Mouse (Mus musculus) CD4-positive helper T cell, adult 2 months (primary cell): ENCODE results near the gene Alad.
"Not testable (repeated sequence)": the region's sequence is repeated elsewhere in the genome, so short reads cannot be mapped to it uniquely, and the experiment has no call there.

Experiments
- DNase-seq: peaks from one replicate; pipeline ENCODE4 v3.0.0-alpha.2; 2012; ENCODE audit warnings: low read depth, missing footprints, low spot score

The Alad gene

DNA sequence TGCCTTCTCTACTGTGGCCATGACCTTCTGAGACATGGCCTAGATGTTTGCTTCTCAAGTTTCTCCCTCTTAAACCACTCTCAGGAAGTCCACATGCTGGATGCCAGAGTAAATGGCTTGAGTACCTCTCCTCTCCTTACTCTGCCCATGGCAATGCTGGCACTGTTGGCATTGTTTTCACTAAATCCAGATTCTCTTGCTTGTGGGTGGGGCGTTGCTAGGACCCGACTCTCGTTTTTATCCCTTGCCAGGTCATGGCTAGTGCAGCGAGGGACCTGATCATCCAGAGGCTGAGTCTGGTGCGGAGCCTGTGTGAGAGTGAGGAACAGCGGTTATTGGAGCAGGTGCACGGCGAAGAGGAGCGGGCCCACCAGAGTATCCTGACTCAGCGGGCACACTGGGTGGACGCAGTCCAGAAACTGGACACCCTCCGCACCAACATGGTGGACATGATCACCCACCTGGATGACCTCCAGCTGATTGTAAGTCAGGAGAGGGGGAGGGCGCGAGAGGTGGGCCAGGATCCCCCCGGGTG, 33.5 kb downstream of the Alad start:
- DNase-seq: no peak

DNA sequence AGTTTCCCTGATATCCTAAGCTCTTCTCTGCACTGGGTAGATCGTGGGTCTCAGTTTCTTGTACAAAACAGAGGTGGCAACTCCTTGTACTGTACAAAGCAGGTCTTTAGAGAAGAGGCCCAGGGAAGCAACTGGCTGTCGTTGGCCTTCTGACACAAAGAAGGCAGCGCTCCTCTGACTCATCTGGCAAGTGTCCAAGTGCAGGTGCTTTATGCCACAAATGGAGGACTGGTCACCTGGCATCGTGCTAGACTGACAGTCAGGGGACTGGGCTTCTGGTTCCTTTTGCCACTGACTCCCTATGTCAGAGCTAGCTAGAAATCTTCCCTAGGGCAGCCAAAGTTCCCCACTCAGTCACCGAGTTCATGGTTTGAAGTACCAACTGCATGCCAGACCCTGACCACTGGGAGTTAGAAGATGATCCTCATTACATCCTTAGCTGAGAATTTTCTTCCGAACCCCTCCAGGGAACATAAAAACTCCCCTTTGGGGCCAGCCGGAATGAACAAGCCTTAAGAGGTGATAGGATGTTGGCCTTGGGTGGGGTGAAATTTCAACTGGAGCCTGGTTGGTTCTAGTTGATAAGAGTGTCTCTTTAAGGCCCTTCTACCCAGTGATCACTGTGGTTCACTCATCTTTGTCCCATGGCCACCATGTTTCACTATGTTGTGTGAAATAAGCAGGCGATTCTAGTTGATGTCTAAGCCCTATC, 34.1 kb downstream of the Alad start:
- DNase-seq: no peak

DNA sequence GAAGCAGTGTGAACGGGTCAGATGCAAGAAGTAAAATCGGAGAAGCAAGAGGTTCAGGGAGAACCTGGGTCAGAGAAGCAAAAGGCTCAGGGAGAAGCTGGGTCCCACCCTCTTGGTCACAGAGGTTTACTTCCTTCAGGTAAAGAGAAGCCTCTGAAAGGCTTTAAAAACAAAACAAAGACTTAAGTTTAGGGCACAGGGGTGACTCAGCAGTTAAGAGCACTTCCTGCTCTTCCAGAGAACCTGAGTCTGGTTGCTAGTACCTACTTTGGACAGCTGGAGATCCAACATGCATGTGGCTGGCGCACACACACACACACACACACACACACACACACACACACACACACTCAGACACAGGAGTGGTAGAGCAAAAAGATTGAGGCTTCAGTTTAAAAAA, 34.8 kb downstream of the Alad start:
- no peak for DNase-seq

DNA sequence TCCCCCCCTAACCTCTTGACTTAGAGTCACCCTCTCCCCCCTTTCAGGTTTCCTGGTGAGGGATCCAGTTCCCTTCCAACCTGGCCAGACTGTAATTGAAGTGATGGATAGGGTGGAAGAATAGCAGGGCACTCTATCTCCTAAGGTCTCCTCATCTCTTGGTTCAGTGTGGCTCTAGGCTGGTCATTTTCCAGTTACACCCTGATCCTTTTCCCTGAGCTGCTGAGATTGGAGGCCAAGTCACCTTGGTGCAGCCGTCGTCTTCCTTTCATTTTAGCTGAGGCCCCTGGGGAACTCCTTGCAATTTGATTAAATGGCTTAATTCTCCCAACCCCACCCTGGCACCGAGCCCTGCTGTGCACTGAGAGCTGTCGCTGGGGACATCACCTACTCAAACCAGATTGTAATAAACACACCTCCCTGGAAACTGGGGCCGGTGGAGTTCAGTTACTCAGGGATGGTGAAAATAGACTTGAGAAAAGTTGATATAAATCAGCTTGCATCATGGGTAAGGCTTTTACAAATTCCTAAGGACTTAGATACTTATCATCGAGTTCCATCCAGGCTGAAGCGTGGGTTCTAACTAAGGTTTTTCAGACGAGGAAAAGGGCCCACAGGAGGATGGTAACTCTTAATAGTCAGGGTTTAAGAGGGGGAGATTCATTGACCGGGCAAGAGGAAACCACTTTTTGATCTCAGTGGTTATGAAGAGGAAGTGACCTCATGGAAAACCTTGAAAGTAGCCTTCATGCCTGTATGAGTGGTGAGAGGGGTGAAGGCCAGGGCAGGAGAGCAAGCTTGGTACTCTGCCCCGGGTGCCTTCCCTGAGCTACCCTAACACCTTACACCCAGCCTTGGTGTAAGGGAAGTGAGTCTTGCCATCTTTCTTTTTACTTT, 38.8 kb downstream of the Alad start:
- DNase-seq: peak; percentile 71

DNA sequence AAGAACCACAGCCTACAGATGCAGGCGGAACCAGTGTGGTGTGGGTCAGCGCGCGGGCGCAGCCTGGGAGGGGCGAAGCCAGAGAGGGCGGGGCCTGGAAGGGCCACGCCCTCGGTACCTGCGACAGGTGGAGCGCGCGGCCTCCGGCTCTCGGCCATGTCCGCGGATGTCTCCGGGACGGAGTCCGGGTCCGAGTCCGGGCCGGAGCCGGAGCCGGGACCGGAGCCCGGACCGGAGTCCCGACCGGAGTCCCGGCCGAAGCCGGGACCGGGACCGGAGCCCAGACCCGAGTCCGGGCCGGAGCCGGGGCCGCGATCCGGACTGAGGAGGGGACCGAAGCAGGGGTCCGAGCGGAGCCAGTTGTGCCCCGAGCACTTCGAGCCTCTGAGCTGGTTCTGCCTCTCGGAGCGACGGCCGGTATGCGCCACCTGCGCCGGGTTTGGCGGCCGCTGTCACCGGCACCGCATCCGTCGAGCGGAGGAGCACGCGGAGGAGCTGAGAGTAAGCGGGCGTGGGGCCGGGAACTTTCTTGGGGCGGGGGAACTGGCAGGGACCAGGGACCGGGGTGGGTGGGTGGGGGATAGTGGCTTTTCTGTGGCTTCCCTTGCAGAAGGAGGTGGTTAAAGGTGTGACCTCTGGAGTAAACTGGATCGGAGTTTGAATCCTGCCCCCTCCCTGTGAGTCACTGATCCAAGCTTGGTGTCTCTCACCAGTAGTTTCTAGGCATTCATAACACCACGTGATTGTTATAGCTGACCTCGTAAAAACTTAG, 39.6 kb downstream of the Alad start, which contains the start of gene Bspry:
Bspry (plus strand) TSS at position 117 of the 772 bp plus-strand sequence.
- DNase-seq: peak; percentile 81

DNA sequence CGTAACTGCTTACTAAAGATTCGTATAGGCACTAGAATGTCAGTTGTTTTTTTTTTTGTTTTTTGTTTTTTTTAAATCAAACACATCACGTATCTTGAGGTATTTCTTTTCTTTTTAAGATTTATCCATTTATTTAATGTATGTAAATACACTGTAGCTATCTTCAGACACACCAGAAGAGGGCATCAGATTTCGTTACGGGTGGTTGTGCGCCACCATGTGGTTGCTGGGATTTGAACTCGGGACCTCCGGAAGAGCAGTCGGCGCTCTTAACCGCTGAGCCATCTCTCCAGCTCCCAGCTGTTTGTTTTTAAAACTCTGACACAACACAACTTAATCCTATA, 40.2 kb downstream of the Alad start:
- not testable (repeated sequence) for DNase-seq

DNA sequence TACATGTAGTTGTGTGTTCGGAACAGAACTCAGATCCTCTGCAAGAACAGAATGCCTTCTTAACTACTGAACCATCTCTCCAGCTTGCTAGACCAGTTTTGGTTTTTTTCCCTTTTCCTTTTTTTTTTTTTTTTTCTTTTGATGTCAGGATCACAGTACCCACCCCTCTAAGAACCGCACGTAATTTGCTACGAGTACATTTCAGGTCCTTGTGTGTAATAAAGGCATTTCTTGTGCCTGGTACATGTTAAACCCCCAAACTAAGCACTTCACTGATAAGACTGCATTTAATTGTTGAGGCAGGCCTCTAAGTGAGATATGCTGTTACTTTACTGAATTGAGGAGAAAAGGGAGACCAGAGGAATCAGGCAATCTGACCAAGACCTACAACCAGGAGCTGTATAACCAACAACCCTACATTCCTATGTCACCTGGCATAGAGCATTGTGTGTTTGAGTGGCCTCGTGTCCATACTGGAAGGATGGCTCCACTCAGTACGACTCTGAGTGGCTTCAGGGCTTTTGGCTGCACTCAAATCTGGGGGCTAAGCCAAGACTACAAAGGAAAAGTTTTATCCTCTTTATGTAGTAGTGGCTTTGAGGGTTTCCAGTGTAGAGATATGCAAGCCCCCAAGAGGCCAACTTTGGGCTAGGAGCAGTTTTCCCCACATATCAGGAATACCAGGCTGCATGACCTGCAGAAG, 42.0 kb downstream of the Alad start:
- no peak for DNase-seq

DNA sequence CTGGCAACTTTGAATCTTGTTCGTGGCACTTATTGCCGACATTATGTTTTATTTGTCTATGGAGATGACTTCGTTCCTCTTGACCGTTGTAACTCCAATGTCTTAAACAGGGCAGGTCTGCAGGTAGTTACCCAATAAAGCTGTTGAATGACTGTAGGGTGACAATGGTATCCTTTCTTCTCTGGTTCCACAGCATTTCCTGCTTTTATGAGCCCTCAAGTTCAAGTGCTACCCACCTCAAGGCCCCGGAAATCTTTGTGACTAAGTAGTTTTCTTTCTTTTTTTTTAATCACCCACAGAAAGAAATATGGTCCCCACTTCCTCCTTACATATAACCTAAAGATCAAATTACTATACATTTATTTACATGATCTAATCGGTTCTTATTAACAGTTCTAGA, 43.9 kb downstream of the Alad start:
- DNase-seq: peak; percentile 83

DNA sequence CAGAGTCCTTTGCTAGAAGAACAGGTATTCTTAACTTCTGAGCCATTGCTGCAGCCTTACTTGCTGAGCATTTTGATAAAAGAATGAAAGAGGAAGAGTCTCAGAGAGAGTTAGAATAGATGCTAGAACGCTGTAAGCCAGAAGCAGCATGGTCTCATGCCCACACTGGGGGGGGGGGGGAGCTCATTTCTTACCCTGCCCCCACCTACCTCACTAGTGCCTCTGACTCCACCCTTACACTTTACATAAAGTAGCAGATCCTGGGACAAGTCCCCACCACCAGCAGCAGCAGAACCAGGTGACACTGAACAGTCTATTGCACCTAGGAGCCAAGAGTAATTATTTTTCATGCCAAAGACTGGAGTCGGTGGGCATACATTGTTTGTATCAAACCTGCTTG, 44.6 kb downstream of the Alad start:
- no peak for DNase-seq

DNA sequence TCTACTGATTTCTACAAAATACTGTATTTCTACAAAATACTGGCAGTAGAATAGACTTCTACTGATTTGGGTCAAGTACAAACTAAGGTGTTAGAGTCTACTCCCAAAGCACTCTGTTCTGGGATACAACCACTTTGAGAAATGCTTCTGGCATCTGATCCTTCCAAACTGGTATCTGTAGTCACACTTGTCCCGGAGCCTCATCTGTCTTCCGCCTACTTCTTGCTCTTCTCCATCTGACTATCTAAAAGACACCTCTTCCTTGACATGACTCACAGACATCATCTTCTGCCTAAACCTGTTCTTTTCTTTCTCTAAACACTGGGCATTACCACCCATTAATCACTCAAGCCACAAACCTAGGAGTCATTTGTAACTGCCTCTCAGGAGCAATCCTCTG, 47.6 kb downstream of the Alad start:
- DNase-seq: no peak

DNA sequence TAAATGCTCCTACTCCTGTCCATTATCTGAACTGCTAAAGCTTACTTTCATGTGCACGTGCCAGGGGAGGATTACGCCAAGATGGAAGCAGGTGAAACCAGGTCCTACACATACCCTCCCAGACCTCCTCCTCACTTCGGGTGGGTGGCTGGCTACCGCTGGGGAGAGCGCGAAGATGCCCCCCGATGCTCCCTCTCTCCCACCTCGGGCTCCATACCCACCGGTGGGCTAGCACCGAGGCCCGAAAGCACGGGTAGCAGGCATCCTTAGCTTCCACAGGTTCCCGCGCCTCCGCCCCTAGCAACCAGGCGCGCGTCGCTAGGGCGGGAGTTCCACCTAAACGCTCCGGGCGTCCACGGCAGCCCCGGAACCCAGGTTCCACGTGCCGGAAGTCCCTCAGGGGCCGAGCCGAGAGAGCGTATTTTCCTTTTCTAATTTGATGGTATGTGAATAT, 49.1 kb downstream of the Alad start, which contains the start of gene Wdr31:
Wdr31 (minus strand) TSS at position 299 of the 454 bp plus-strand sequence.
- DNase-seq: peak; percentile 84

DNA sequence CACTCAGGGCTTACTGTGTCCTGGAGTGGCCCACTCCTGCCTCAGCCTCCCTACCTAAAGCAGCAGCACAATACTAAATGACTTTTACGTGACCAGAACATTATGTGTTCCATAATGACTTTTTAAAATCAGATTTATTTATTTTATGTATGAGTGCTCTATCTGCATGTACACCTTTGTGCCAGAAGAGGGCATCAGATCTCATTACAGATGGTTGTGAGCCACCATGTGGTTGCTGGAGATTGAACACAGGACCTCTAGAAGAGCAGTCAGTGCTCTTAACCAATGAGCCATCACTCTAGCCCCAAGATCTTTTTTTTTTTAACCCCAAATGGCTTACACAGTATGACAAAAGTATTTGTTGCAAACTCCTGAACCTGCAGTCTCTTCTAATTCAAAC, 51.6 kb downstream of the Alad start:
- no peak for DNase-seq

DNA sequence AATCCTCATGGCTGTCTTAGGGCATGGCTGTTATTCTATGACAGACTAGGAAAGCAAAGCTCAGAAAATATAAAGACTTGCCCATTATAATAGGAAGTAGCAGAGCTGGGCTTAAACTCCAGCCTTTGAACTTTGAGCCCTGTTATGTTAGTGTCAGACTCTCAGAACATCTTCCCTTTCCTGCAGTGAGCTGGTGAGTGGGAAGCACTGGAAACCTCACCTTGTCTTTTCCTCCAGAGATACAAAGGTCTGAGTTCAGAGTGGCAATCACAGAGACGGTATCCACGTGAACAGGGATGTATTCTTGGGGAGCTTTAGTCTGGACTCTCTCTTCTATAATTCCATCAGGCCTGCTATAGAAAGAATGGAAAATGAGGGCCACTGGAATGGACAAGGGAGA, 56.6 kb downstream of the Alad start:
- DNase-seq: no peak

DNA sequence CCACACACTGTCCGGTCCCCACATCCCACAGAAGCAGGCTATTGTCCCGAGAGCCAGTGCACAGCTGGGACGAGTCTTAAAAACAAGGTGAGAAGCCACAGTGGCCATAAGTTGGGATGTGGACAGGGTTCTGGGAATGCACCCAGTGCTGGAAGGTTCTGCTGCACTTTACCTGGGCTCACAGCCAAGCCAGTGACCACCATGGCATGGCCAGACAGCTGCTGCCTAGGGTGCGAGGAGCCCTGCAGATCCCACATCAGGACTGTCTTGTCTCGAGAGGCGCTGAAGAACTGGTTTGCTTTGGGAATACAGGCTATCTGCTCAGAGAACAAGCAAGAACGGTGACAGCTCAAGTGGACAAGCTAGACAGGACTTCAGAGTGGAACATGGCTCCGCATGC, 59.4 kb downstream of the Alad start:
- no peak for DNase-seq
